Mouse (Mus musculus) adrenal gland, adult 18-20 months (tissue): ENCODE data around the gene Gm12184. TPM values are rescaled to one million over a fixed set of nuclear protein-coding genes. Genes with fewer than 3 reads are reported as not detected.
"Not testable (repeated sequence)": the region's sequence is repeated elsewhere in the genome, so short reads cannot be mapped to it uniquely, and the experiment has no call there.

Source experiments
- DNase-seq, 2 experiments: peaks; one replicate each; pipeline ENCODE4 v3.0.0; 2021 to 2022; ENCODE audit warnings: low spot score in 2 of 2
- total RNA-seq, 2 experiments: library from RNA; stranded (reverse); gene quantifications; 1 replicate in 1 of 2; 2 replicates in 1 of 2; pipeline ENCODE4 v1.2.3; 2021

Gm12184 gene
- total RNA-seq, 2 experiments from 2014 or later = 0.76 to 3.1 TPM

DNA sequence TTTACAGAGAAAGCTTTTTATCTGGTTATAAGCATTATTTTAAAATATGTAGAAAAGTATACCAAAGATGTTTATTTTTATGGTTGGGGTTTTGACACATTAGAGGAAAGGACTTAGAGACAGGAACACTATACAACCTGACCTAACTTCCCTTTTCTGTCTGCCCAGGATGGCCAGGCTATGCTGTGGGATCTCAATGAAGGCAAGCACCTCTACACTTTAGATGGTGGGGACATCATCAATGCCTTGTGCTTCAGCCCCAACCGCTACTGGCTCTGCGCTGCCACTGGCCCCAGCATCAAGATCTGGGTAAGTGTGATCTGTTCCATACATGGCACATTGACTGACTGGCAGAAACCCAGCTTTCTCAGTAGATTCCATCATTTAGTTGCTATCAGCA lies 22.5 kb downstream of the Gm12184 start:
- no peak for DNase-seq

DNA sequence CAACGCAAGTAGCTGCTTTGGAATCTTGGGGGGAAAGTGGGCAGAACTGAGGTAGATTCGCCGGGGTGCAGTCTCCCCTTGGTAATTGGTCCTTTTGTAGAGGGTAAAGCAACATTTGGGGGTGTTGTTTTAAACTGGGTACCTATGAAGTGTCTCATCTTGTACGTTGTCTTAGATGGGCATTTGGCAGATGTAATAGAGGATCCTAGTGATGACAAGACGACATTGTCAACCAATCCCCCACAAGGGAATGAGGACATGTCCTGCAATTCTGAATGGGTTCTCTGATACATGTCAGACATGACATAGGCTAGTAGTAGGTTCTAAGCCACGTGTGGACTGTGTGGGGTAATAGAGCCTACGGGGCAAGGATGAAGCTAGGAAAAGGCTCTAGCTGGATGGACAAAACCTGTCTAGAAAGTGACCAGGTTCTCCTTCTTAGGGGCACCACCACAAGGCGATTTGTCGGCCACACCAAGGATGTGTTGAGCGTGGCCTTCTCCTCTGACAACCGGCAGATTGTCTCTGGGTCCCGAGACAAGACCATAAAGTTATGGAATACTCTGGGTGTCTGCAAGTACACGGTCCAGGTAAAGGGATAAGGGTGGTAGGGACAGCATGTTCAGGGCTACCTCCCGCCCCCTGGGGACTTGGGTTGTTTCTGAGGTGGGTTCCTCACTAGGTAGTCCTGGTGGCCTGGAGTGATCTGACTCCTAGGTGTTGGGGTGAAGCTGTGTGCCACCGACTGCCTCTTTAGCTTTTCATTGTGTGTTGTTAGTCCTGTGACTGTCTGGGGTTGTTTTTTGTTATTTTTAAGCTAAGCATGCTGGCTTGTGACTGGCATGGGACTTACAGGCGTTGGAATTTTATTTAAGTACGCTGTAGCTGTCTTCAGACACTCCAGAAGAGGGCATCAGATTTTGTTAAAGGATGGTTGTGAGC lies 24.4 kb downstream of the Gm12184 start:
- DNase-seq = no peak

DNA sequence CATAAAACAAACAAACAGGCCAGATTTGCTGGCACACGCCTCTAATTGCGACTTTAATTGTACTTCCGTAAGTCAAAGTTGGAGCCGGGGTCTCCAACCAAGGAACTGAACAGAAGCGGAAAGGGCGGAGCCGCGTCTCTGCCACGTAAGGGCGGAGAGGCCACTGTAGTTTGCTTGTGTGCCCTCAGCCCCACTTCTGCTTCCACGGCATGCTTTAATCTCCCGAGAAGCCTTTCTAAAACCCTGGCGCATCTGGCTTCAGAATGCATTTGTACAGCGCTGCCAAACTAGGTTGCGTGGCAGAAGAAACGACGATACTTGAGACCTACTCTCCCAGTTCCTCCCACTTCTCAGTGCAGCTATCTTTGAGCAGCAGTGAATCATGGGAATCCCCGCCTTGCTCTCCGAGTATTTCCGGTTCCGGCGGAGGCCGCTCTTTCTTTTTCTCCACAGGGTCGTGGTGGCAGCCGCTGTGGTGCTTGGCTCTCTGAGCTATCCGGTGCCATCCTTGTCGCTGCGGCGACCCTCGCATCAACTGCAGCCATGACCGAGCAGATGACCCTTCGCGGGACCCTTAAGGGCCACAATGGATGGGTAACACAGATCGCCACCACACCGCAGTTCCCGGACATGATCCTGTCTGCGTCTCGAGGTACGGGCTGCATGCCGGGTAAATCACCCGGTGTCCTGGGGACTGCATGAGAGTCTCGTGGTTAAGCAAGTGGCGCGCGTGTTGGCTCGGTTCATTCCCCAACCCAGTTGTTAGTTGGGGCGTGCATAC lies 26.3 kb downstream of the Gm12184 start, which contains the start of gene Rack1:
Rack1 (plus strand) TSS at position 412 of the 781 bp plus-strand sequence.
- peak; percentile 81 to 89 for DNase-seq

DNA sequence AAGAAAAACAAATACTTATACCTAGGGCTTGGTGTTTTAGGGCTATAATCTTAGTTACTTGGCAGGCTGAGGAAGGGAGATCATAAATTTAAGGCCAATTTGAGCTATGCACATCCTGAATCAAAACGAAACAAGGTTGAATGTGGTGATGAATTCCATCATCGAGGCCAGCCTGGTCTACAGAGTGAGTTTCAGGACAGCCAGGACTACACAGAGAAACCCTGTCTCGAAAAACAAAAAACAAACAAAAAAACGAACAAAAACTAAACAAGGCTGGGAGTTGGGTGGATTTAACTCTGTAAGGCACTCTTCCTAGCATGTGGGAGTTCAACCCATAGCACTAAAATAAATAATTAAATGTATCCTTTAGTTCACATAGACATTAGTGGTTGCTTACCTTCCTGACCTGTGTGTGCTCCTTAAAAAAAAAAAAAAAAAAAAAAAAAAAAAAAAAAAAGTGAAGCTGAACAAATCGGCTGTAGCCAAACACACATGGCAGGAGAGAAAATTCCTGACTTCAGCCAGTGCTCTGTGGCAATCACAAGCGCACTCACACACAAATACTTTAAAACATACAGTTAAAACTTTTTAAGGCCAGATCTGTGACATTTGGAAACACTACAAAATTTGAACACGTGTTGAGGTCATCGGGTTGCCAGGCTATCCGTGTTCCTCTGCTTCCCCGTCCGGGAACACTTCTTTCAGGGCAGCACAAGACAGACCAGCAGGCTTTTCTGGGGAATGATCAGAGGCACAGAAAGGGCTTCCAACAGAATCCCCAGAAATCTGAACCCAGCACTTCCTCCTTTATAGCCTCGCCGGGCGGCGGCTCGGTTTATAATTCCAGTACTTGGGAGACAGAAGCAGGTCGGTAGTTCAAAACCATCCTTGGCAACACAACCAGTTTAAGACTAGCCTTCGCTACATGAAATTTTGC lies 27.2 kb downstream of the Gm12184 start:
- DNase-seq = peak in 1 of 2 experiments; percentile 38

DNA sequence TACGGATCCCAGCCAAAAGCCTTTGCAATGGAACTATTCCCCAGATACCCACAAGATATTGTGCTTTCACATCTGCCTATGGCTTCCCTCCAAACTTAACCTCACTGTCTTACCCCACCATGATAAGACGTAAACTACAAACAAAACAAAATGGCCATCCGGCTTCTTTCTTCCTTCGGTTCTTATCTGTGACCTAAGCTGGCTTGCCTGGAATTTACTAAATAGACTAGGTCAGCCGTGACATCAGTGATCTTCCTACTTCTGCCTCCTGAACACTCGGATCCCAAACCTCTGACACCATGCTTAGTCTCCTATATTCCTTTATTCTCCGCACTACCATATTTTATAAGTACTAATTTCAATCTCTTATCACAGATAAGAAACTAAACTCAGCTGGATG lies 28.1 kb downstream of the Gm12184 start:
- DNase-seq = no peak

DNA sequence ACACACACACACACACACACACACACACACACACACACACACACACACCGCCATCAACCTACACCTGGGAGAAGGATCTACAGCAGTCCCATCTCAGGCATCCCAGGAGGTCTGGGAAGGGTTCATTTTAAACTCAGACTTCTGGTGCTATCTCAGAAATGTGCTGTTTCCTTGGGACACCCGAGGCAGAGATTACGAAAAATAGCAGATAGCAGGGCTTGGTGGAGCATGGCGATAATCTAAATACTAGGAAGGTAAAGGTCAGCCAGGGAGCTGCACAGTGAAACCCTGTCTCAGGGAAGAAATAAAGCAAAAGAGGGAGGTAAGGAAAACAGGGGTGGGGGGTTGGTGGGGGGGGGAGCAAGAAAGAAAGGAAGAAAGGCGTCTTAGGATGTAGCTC lies 29.2 kb downstream of the Gm12184 start:
- no peak for DNase-seq

DNA sequence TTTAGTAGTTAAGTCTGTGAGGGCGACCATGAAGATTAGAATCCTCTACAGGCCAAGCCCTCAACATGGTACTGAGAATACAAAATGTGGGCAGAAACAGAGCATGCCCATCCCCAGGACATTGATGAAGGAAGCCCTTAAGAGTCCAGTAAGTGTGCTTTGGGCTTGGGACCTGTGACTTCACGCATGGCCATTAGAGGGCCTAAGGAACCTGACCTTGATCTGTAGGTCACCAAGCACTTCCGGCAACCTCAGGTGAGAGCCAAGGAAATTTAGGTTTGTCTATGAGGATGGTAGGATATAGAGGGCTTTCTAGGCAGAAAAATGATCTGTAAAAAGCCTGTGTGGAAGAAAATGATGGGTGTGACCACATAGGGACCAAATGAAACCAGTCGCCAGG lies 30.2 kb downstream of the Gm12184 start:
- DNase-seq = no peak

DNA sequence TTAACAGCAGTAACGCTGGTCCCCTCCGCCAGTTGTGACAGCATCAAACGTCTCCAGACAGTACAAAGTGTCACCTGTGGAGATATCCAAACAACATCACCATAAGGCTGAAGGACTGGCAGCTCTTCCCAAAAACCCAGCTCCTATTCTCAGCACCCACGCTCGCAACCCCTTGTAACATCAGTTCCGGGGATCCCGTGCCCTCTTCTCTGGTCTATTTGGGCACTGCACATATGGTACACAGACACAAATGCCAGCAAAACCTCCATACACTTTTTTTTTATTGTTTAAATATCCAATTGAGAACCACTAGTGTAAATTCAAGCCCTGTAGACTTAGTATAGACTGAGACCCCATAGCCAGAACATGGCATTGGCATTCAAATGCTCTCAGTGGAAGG lies 31.2 kb downstream of the Gm12184 start:
- no peak for DNase-seq

DNA sequence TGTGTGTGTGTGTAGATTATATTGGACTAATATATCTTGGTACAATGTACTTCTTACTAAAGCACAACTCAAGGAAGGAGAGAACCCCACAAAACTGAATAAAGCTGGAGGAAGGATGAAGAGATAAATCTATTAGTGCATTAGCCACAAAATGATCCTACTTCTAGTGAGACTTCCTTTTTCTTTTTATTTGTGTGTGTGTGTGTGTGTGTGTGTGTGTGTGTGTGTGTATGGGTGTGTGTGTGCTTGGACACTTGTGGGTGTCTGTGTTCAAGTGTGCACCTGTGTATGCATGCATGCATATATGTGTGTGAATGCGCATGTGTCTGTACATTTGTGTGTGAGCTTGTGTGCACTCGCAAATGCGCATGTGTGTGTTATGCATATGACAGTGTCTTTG lies 33.3 kb downstream of the Gm12184 start:
- no peak for DNase-seq

DNA sequence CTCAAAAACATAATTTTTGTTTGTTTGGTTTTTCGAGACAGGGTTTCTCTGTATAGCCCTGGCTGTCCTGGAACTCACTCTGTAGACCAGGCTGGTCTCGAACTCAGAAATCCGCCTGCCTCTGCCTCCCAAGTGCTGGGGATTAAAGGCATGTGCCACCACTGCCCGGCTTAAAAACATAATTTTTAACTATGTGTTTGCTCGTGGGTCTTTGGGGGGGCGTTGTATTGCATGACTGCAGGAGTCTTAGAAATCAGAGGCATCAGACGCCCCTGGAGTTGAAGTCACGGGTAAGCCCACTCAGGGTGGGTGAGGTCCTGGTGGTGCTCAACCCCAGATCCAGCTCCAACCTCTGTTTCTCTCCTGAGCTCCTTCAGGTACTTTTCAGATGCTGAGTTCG lies 34.6 kb downstream of the Gm12184 start:
- DNase-seq = not testable (repeated sequence)

DNA sequence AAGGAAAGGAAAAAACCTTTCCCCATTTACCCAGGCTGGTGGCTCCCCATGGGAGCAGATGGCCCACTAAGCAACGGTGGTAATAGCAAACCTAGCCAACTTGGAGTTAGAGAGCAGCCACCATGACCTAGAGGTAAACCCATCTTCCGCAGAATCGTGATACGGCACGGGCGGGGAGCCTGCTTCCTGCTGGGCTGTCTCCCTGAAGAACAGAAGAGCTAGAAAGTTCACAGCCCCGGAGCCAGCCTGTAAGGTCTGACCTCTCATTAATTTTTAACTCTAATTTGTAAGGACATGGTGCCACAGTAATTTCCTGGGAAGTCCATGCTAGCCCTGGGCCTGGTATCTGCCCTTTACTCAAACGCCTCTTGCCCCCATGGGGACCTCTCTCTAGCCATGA lies 35.5 kb downstream of the Gm12184 start:
- DNase-seq = no peak

DNA sequence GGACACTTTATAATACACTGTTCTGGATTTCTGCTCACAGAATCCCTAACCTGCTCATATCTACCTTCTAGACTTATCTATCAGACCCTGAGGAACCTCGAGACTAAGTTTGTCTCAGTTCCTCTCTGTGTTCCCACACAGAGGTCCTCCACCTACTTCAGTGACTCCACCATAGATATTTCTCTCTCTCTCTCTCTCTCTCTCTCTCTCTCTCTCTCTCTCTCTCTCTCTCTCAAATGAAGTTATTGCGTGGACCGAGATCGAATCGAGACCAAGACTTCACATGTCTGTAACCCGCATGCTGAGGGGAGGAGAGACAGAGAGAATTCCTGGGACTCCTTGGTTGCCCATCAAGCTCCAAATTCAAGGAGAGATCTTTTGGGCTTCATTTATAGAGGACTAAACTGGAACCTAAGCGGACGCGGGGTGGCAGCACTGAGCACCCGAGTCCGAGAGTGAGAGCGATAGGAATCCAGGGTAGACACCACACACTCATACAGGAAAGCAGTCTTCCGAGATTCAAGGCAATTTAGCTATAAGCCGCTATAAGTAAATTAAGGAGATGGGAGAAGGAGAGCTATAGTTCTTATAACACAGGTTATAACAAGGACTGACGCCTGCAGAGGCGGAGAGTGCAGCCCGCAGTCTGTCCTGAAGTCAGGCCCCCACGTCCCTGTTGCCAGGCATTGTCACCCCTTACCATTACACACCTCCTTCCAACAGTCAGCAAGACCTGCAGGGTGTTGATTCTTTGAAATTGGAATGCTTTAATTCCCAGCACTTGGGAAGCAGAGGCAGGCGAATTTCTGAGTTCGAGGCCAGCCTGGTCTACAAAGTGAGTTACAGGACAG lies 36.3 kb downstream of the Gm12184 start:
- peak; percentile 81 to 90 for DNase-seq

DNA sequence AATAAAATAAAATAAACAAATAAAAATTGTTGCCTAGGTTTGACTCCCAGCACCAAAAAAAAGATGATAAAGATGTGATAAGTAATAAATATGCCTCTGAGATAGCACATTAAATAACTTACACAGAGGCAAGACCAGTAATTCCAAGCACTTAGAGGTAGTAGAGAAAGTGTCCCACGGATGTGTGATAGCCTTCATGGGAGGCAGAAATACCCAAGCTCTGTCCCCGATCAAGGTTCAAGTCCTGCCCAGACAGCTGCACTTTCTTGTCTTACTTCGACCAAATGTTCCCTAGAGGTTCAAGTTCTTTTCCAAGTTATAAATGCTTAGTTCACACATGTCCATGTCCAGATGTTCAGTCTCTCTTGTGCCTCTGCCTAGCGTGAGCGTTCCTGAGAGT lies 37.2 kb downstream of the Gm12184 start:
- no peak for DNase-seq

DNA sequence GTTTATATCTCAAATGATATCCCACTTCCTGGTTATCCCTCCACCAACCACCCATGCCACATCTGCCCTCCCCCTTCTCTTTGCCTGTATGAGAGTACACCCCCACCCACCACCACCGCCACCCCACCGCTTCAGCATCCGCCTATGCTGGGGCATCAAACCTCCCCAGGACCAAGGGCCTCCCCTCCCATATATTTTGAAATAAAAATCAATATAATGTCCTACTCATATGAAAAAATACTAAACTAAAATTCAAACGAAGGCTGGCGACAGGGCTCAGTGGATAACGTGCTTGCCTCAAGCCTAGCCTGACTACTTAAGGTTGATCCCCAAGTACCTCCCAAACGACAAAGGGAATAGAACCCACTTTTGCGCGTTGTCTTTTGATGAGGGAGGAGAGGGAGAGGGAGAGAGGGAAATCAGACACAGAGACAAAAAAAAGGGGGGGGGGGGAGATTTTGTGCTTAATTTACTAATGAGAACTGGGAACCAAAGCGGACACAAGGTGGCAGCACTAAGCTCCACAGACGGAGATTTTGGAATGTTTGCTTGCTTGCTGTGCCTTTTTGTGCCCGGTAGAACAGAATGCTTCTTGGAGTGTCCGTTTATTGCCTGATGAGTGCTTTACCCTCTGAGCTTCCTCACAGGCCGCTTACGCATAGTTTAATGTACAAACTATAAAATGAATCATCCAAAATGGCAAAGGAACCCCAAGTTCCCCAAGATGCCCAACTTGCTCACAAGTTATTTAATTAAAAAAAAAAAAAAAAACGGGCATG lies 38.0 kb downstream of the Gm12184 start:
- DNase-seq = peak; percentile 67 to 77

DNA sequence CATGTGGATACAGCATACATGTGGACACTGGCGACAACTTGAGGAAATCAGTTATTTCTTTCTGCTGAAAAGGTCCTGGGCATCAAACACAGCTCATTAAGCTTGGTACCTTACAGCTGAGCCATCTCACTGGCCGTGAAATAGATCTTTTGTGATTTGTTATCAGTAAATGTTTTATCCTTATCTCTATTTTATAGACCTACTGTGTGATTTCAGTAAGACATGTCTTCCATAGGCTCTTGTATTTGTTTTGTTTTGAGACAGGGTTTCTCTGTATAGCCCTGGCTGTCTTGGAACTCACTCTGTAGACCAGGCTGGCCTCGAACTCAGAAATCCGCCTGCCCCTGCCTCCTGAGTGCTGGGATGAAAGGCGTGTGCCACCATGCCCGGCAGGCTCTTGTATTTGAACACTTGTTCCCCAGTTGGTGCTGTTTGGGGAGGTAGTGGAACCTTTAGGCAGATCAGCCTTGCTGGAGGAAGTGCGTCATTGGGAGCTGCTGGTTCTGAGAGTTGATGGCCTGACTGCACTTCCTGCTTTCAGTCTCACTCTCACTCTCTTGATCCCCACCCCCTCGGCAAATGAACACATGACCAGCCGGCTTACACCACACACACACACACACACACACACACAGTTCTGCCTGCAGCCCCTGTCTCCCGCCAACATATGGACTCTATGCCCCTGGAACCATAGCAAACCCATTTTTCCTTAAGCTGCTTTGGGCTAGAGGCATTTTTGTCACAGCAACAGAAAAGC lies 38.8 kb downstream of the Gm12184 start:
- no peak for DNase-seq

DNA sequence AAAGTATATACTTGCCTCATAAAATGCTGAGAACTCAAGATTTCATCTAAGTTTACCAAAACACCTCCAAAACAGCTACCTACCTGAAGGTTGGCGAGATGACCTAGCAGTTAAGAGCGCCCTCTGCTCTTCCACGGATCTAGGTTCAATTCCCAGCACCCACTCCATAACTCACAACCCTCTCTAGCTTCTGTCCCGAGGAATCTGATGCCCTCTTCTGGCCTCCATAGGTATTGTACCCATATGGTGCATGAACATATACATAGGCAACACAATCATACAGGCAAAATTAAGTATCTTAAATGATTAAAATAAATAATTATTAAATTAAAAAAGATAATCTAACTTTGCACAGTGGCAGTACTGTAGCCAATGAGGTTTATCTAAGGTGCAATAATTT lies 44.2 kb downstream of the Gm12184 start:
- no peak for DNase-seq

DNA sequence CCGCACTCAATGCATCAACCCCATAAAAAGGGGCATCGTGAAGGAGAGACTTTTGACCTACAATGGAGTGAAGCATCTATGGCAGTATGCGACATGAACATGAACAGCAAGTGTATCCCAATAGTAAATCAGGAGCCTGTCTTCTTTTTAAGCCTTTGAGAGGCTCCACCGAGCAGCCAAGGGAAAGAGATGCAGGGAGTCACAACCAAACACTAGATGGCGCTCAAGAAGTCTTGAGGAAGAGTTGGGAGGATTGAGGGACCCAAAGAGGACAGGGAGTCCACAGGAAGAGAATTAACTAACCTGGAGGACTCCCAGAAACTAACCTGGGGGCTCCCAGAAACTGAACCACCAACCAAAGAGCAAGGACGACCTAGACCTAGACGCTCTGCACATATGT lies 47.0 kb downstream of the Gm12184 start:
- DNase-seq = no peak

DNA sequence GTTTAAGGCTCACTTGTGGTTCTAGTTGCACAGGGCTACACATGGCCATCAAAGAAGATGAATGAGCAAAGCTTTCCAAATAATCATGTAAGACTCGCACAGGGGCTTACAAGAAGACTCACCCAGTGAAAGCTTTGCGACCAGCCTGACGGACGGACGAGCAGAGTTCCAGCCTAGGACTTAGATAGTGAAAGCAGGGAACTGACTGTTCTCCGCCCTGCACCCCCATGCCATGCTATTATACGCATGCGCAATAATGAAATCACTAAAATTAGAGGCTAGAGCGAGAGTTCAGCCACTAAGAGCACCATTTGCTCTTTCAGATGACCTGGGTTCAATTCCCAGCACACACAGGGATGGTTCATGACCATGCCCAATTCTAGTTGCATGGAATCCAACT lies 49.2 kb downstream of the Gm12184 start:
- DNase-seq = no peak

DNA sequence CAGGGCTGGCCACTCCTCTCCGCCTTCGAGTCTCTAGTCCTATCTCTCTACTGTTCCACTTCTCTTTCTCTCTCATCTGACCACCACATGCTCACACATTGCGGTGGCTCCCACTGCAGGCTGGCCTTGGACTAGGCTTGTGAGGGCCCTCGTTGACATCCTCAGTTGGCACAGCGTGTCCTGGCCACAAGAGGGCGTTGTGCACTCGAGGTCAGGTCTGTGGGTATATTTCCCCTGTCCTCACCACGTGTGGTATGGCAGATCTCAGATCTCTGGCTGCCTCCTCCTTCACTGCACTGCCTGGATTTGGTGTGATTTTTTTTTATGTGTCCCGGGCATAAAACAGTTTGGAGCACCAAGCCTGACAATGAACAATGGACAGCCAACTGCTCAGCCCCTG lies 49.8 kb downstream of the Gm12184 start:
- DNase-seq = no peak
